ENCODE assay signal across 13 mouse cellular contexts in the genomic region with DNA sequence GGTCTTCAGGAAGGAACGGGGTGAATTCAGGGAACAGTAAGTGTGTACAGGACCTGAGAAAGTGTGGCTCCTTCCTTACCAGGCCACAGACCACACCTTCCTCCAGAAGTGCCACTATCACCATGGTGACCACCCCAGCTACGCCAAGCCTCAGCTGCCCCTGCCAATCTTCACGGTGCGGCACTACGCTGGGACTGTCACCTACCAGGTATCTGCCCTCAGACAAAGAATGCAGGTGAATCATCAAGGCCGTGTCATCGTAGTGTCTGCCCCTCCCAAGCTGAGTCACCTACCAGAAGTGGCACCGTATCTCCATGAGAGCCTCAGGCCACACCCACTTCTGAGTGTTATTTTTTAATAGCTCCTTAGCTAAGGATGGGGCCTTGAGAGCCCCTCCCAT. TPM values are rescaled to one million over a fixed set of nuclear protein-coding genes. Genes with fewer than 3 reads are reported as not detected.
DNase-seq lines count a peak whose midpoint lies in the region; ATAC-seq and TF ChIP-seq lines count a peak whose summit lies in the region.
"Had no signal": no experiment of that assay in that cellular context is flagged by ENCODE, and none has a peak within 500 bp of the region (broad histone marks: within the 10 kb centered on the region; RNA-seq: fewer than 3 reads in every experiment).

No protein-coding gene starts in this region.

- H3K36me3 ChIP-seq in heart, postnatal 0 days (replicated peaks; ENCODE audit: control insufficient read depth, insufficient read depth, low read length) = no peaks in the 10 kb centered on the region
- H3K36me3 ChIP-seq in intestine, embryonic 14.5 days (ENCODE audit: control insufficient read depth, insufficient read depth, low read length) = no peaks in the 10 kb centered on the region
- H3K36me3 ChIP-seq in lung, postnatal 0 days (ENCODE audit: insufficient read depth, low read length) = no peaks in the 10 kb centered on the region
- no peaks in the 10 kb centered on the region for H3K36me3 ChIP-seq in stomach, postnatal 0 days (ENCODE audit: control insufficient read depth, insufficient read depth, low read length)
- H3K36me3 ChIP-seq: midbrain, embryonic 15.5 days had no signal

- H3K27ac ChIP-seq in heart, postnatal 0 days (ENCODE audit: low read depth) = no peak overlapping the region
- no peak overlapping the region for H3K27ac ChIP-seq in intestine, embryonic 14.5 days (ENCODE audit: low read depth)
- no peak overlapping the region for H3K27ac ChIP-seq in lung, postnatal 0 days (ENCODE audit: low read length)
- H3K27ac ChIP-seq in stomach, postnatal 0 days (replicated peaks) = peak overlapping the region; percentile 58
- H3K27ac ChIP-seq: midbrain, embryonic 15.5 days had no signal

- no peaks in the 10 kb centered on the region for H3K9me3 ChIP-seq in heart, postnatal 0 days (replicated peaks; ENCODE audit: control insufficient read depth, low read length)
- no peaks in the 10 kb centered on the region for H3K9me3 ChIP-seq in intestine, embryonic 14.5 days (ENCODE audit: control insufficient read depth, low read length)
- H3K9me3 ChIP-seq in lung, postnatal 0 days (ENCODE audit: low read length) = no peaks in the 10 kb centered on the region
- H3K9me3 ChIP-seq in stomach, postnatal 0 days (ENCODE audit: control insufficient read depth, low read length) = no peaks in the 10 kb centered on the region
- H3K9me3 ChIP-seq: midbrain, embryonic 15.5 days had no signal

- WGBS in heart, postnatal 0 days = 59% methylated on average over 8 of the region's 8 CpGs
- 78% methylated on average over 8 of the region's 8 CpGs for WGBS in intestine, embryonic 14.5 days
- 41% methylated on average over 8 of the region's 8 CpGs for WGBS in lung, postnatal 0 days
- 57% methylated on average over 8 of the region's 8 CpGs for WGBS in stomach, postnatal 0 days

- no peak overlapping the region for H3K4me2 ChIP-seq in heart, postnatal 0 days (ENCODE audit: low read depth, low read length)
- H3K4me2 ChIP-seq in intestine, embryonic 14.5 days (ENCODE audit: low read length) = no peak overlapping the region
- no peak overlapping the region for H3K4me2 ChIP-seq in lung, postnatal 0 days (replicated peaks; ENCODE audit: low read depth, low read length)
- H3K4me2 ChIP-seq in stomach, postnatal 0 days (replicated peaks; ENCODE audit: low read depth) = no peak overlapping the region
- H3K4me2 ChIP-seq: midbrain, embryonic 15.5 days had no signal

- no peak; the same call in 1 of the 2 replicates for ATAC-seq in heart, postnatal 0 days (ENCODE audit: insufficient read depth, low read depth)
- peak; percentile 68 for ATAC-seq in intestine, embryonic 14.5 days (replicated peaks; ENCODE audit: low FRiP score, low TSS enrichment, low read depth)
- peak; percentile 94 for ATAC-seq in lung, postnatal 0 days
- ATAC-seq in stomach, postnatal 0 days (ENCODE audit: low FRiP score, low TSS enrichment) = peak; percentile 84
- ATAC-seq: activated CD4-positive, CD25-positive, alpha-beta regulatory T cell, adult 4 months; hindbrain, embryonic 16.5 days; midbrain, embryonic 15.5 days had no signal

- no peaks in the 10 kb centered on the region for H3K27me3 ChIP-seq in heart, postnatal 0 days (ENCODE audit: control insufficient read depth, insufficient read depth, low read length)
- no peaks in the 10 kb centered on the region for H3K27me3 ChIP-seq in intestine, embryonic 14.5 days (replicated peaks; ENCODE audit: control insufficient read depth, insufficient read depth, low read length)
- H3K27me3 ChIP-seq in lung, postnatal 0 days (replicated peaks; ENCODE audit: insufficient read depth, low read length) = no peaks in the 10 kb centered on the region
- H3K27me3 ChIP-seq in stomach, postnatal 0 days (ENCODE audit: control insufficient read depth, insufficient read depth, low read length) = no peaks in the 10 kb centered on the region
- H3K27me3 ChIP-seq: midbrain, embryonic 15.5 days had no signal

- 0 out of 2 replicates have a peak, but pooled peaks cover 6% of the 10 kb centered on the region for H3K4me1 ChIP-seq in heart, postnatal 0 days (ENCODE audit: control insufficient read depth, insufficient read depth)
- no peaks in the 10 kb centered on the region for H3K4me1 ChIP-seq in intestine, embryonic 14.5 days (replicated peaks; ENCODE audit: control insufficient read depth, insufficient read depth, low read length)
- no peaks in the 10 kb centered on the region for H3K4me1 ChIP-seq in lung, postnatal 0 days (ENCODE audit: insufficient read depth, low read depth, low read length)
- H3K4me1 ChIP-seq in stomach, postnatal 0 days (replicated peaks; ENCODE audit: control insufficient read depth, insufficient read depth) = no peaks in the 10 kb centered on the region
- H3K4me1 ChIP-seq: midbrain, embryonic 15.5 days had no signal

- TF ChIP-seq CTCF in heart, postnatal 0 days (IDR thresholded peaks at IDR 0.05; ENCODE audit: low read depth) = no peak
- TF ChIP-seq CTCF in lung, postnatal 0 days (IDR thresholded peaks at IDR 0.05) = no peak
- TF ChIP-seq CTCF in stomach, postnatal 0 days (IDR thresholded peaks at IDR 0.05; ENCODE audit: low read depth) = no peak

- intact Hi-C loops in left cerebral cortex, postnatal 4 days (cut with DNase I) = no loop called here

- H3K4me3 ChIP-seq in heart, postnatal 0 days (ENCODE audit: low read depth, low read length) = no peak overlapping the region
- no peak overlapping the region for H3K4me3 ChIP-seq in intestine, embryonic 14.5 days (ENCODE audit: low read depth, low read length)
- no peak overlapping the region for H3K4me3 ChIP-seq in lung, postnatal 0 days (ENCODE audit: low read depth, low read length)
- H3K4me3 ChIP-seq in stomach, postnatal 0 days (ENCODE audit: low read depth, low read length) = no peak overlapping the region
- H3K4me3 ChIP-seq: midbrain, embryonic 15.5 days had no signal

- TF ChIP-seq EP300 in heart, postnatal 0 days (IDR thresholded peaks at IDR 0.05; ENCODE audit: low read depth) = no peak
- no peak; the same call in 1 of the 2 replicates for TF ChIP-seq EP300 in lung, postnatal 0 days (IDR thresholded peaks at IDR 0.05)
- no peak for TF ChIP-seq EP300 in stomach, postnatal 0 days (optimal IDR thresholded peaks at IDR 0.05)

- DNase-seq in heart, postnatal 0 days (ENCODE audit: low spot score) = peak; percentile 38
- DNase-seq in heart, adult 8-10 months (ENCODE audit: low spot score) = no peak
- no peak for DNase-seq in intestine, embryonic 14.5 days (ENCODE audit: low spot score)
- peak; percentile 79 for DNase-seq in lung, postnatal 0 days (ENCODE audit: low spot score)
- DNase-seq in stomach, postnatal 0 days (ENCODE audit: low spot score) = peak; percentile 69
- no peak for DNase-seq in gastrocnemius, postnatal 10 days
- no peak for DNase-seq in ovary, postnatal 14 days (ENCODE audit: low spot score)
- no peak for DNase-seq in left cerebral cortex, postnatal 4 days
- DNase-seq: cerebellum, postnatal 10 days had no signal

- no peak overlapping the region for H3K9ac ChIP-seq in heart, postnatal 0 days (replicated peaks; ENCODE audit: low read depth, low read length)
- H3K9ac ChIP-seq in intestine, embryonic 14.5 days (ENCODE audit: low read length) = no peak overlapping the region
- H3K9ac ChIP-seq in lung, postnatal 0 days (replicated peaks; ENCODE audit: low read depth) = no peak overlapping the region
- no peak overlapping the region for H3K9ac ChIP-seq in stomach, postnatal 0 days (ENCODE audit: low read length)
- H3K9ac ChIP-seq: midbrain, embryonic 15.5 days had no signal

RNA-seq across cellular contexts. Expression of a gene that starts 11.2 kb away (rescaled TPM):
- total RNA-seq in heart, postnatal 0 days (2014; rRNA removed; ENCODE audit: low replicate concordance) = not detected in 2 replicates
- 0.04 and 0.11 TPM in 2 replicates for polyA plus RNA-seq in heart, postnatal 0 days (2015; fragmentation: Nextera tagmentation; extraction: Ambion mirVana)
- under 1 TPM in 1 of 4 experiments, not detected in 3; 0.06 TPM for total RNA-seq in heart, adult 8-10 months (2022)
- polyA plus RNA-seq in intestine, embryonic 14.5 days (2014; fragmentation: Nextera tagmentation; extraction: Ambion mirVana) = 32.9 and 44.8 TPM in 2 replicates
- 0.57 and 0.68 TPM in 2 replicates for polyA plus RNA-seq in lung, postnatal 0 days (2015; fragmentation: Nextera tagmentation; extraction: Ambion mirVana)
- polyA plus RNA-seq in stomach, postnatal 0 days (2015; fragmentation: Nextera tagmentation; extraction: Ambion mirVana) = 16.0 and 18.2 TPM in 2 replicates
- total RNA-seq in gastrocnemius, postnatal 10 days (2021) = not detected
- total RNA-seq in left cerebral cortex, postnatal 4 days (2021) = under 1 TPM in 1 of 2 experiments, not detected in 1; 0.28 TPM
- polyA plus RNA-seq: activated CD4-positive, CD25-positive, alpha-beta regulatory T cell, adult 4 months had no signal

RNA-seq across cellular contexts. Expression of a gene that starts 30.4 kb away (rescaled TPM):
- total RNA-seq in heart, postnatal 0 days (2014; rRNA removed; ENCODE audit: low replicate concordance) = 57.5 and 83.0 TPM in 2 replicates
- 79.3 and 93.3 TPM in 2 replicates for polyA plus RNA-seq in heart, postnatal 0 days (2015; fragmentation: Nextera tagmentation; extraction: Ambion mirVana)
- 10 to 100 TPM; 11.0 to 28.2 (median 14.6) TPM for total RNA-seq in heart, adult 8-10 months (2022)
- 1.1 and 2.5 TPM in 2 replicates for polyA plus RNA-seq in intestine, embryonic 14.5 days (2014; fragmentation: Nextera tagmentation; extraction: Ambion mirVana)
- polyA plus RNA-seq in lung, postnatal 0 days (2015; fragmentation: Nextera tagmentation; extraction: Ambion mirVana) = 25.8 and 27.6 TPM in 2 replicates
- polyA plus RNA-seq in stomach, postnatal 0 days (2015; fragmentation: Nextera tagmentation; extraction: Ambion mirVana) = 16.8 and 17.9 TPM in 2 replicates
- total RNA-seq in gastrocnemius, postnatal 10 days (2021) = 1 to 10 TPM; 3.6 to 4.1 TPM
- total RNA-seq in left cerebral cortex, postnatal 4 days (2021) = not detected

RNA-seq across cellular contexts. Expression of a gene that starts 42.4 kb away (rescaled TPM):
- total RNA-seq in heart, postnatal 0 days (2014; rRNA removed; ENCODE audit: low replicate concordance) = not detected in 2 replicates
- 0.98 and 1.6 TPM in 2 replicates for polyA plus RNA-seq in heart, postnatal 0 days (2015; fragmentation: Nextera tagmentation; extraction: Ambion mirVana)
- not detected for total RNA-seq in heart, adult 8-10 months (2022)
- 16.9 and 24.5 TPM in 2 replicates for polyA plus RNA-seq in intestine, embryonic 14.5 days (2014; fragmentation: Nextera tagmentation; extraction: Ambion mirVana)
- polyA plus RNA-seq in lung, postnatal 0 days (2015; fragmentation: Nextera tagmentation; extraction: Ambion mirVana) = 58.1 and 61.5 TPM in 2 replicates
- 184 and 185 TPM in 2 replicates for polyA plus RNA-seq in stomach, postnatal 0 days (2015; fragmentation: Nextera tagmentation; extraction: Ambion mirVana)
- not detected for total RNA-seq in gastrocnemius, postnatal 10 days (2021)
- not detected for total RNA-seq in left cerebral cortex, postnatal 4 days (2021)
- total RNA-seq: layer of hippocampus, postnatal 14 days had no signal

RNA-seq across cellular contexts. Expression of a gene that starts 45.5 kb away (rescaled TPM):
- 49.8 and 85.5 TPM in 2 replicates for total RNA-seq in heart, postnatal 0 days (2014; rRNA removed; ENCODE audit: low replicate concordance)
- polyA plus RNA-seq in heart, postnatal 0 days (2015; fragmentation: Nextera tagmentation; extraction: Ambion mirVana) = 12.7 and 14.1 TPM in 2 replicates
- 10 to 100 TPM; 15.7 to 31.8 (median 20.3) TPM for total RNA-seq in heart, adult 8-10 months (2022)
- polyA plus RNA-seq in intestine, embryonic 14.5 days (2014; fragmentation: Nextera tagmentation; extraction: Ambion mirVana) = 46.3 and 59.2 TPM in 2 replicates
- polyA plus RNA-seq in lung, postnatal 0 days (2015; fragmentation: Nextera tagmentation; extraction: Ambion mirVana) = 66.0 and 70.1 TPM in 2 replicates
- polyA plus RNA-seq in stomach, postnatal 0 days (2015; fragmentation: Nextera tagmentation; extraction: Ambion mirVana) = 58.4 and 63.5 TPM in 2 replicates
- 10 to 100 TPM; 16.5 to 17.4 TPM for total RNA-seq in gastrocnemius, postnatal 10 days (2021)
- 1 to 10 TPM; 1.1 to 2.4 TPM for total RNA-seq in left cerebral cortex, postnatal 4 days (2021)

RNA-seq across cellular contexts. Expression of a gene that starts 54.9 kb away (rescaled TPM):
- total RNA-seq in heart, postnatal 0 days (2014; rRNA removed; ENCODE audit: low replicate concordance) = 35.5 and 58.5 TPM in 2 replicates
- 14.8 and 17.7 TPM in 2 replicates for polyA plus RNA-seq in heart, postnatal 0 days (2015; fragmentation: Nextera tagmentation; extraction: Ambion mirVana)
- 1 to 10 TPM; 6.9 to 8.8 (median 7.5) TPM for total RNA-seq in heart, adult 8-10 months (2022)
- polyA plus RNA-seq in intestine, embryonic 14.5 days (2014; fragmentation: Nextera tagmentation; extraction: Ambion mirVana) = 29.5 and 30.7 TPM in 2 replicates
- 18.2 and 19.9 TPM in 2 replicates for polyA plus RNA-seq in lung, postnatal 0 days (2015; fragmentation: Nextera tagmentation; extraction: Ambion mirVana)
- polyA plus RNA-seq in stomach, postnatal 0 days (2015; fragmentation: Nextera tagmentation; extraction: Ambion mirVana) = 18.8 and 20.1 TPM in 2 replicates
- 10 to 100 TPM; 10.3 to 11.1 TPM for total RNA-seq in gastrocnemius, postnatal 10 days (2021)
- total RNA-seq in left cerebral cortex, postnatal 4 days (2021) = 10 to 100 TPM; 15.1 to 19.1 TPM

Comparison
In these comparisons a context has a peak if more than half of its experiments do, and no peak if none do; other contexts are left out.
1. DNase-seq: peak in heart, postnatal 0 days (single experiment), lung, postnatal 0 days (single experiment) and stomach, postnatal 0 days (single experiment); none in heart, adult 8-10 months (single experiment), intestine, embryonic 14.5 days (single experiment), gastrocnemius, postnatal 10 days (single experiment), ovary, postnatal 14 days (single experiment) and left cerebral cortex, postnatal 4 days (single experiment).